Mouse (Mus musculus) urinary bladder, postnatal 36 days (tissue): ENCODE results near the gene Gabbr2.
A peak's percentile ranks its signal among the peaks of the same experiment; 100 is the strongest.
"Not testable (repeated sequence)": the region's sequence is repeated elsewhere in the genome, so short reads cannot be mapped to it uniquely, and the experiment has no call there.

Experiments used
- DNase-seq, 2 experiments: peaks; one replicate each; pipeline ENCODE4 v3.0.0; 2022; ENCODE audit warnings: low spot score in 2 of 2, mixed read lengths in 1 of 2

Gene Gabbr2

DNA sequence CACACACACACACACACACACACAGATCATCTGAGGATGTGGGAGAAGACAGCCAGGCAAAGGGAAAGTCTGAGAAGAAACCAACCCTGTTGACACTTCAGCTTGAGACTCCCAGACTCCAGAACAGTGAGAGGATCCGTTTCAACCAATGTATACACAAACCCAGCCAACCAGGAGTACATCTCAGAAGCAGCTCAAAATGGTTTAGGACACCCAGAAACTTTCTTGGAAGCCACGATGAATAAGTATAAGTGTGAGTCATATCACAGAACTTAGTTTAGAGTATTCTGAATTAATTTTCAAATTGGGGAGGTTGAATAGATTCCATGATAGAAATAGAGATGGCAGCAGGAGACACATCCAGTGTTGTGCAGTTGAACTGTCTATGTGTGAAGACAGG is 335.7 kb downstream of the Gabbr2 start:
- DNase-seq: no peak

DNA sequence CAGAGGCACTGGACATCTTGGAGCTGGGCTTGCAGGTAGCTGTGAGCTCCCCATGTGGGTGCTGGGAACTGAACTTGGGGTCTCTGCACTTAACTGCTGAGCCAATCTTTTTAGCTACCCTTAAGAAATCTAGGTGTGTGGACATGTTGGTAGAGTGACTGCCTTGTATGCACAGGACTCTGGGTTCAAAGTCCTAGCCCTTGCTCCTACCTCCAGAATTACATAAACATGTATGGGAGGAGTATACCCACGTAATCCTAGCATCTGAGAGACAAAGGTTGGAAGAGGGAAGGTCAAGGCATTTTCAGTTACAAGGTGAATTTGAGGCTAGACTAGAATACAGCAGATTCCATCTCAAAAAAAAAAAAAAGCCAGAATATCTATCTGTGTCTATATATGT is 336.4 kb downstream of the Gabbr2 start:
- no peak for DNase-seq

DNA sequence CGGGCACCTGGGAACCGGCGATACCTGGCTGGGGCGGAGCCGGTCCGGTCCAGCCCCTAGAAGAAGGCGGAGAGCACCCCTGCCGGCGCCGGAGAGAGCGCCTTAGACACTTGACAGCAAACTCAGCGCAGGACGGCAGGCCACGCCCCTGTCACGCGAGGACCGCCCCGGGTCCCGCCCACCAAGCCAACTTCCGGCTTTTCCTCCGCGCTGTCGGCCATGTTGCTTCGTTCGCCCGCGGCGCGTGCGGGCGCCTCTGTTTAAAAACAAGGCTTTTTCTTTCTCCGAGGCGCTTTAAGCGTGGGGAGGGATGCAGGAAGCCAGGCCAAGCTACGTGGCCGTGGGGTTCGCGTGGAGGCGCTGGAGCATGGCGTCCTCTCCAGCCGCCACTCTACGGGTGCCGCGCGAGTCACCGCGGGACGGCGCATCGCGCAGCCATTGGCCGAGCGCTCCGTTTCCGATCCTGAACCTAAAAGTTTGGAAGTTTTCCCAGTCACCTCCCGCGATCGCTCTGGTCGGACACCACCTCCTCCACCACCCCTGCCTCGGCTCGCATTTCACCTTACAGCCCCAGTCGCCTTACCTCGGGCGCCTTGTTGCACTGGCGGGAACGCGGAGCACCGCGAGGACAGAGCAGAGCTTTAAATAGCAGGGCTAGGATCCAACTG is 341.5 kb downstream of the Gabbr2 start, which contains the start of gene Tbc1d2:
TSS of gene Tbc1d2 (minus strand) at position 124 of the 668 bp plus-strand sequence.
- DNase-seq: peak; percentile 96

DNA sequence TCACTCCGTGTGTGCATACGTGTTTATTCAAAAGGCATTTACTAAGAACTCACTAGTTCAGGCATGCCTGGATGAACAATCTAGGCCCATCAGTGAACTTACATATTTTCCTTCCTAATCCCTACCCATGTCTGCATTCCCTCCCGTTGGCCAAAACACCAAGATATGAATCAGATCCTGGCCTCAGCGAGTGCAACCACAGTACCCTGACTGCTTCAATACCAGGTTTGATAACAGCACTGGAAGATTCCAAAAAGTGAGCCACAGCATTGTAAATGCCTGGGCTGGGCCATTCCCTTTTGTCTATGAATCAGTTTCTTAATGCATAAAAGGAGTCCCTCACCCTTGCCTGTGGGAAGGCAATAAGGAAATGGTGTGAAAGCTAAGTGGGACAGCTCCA is 342.5 kb downstream of the Gabbr2 start:
- no peak for DNase-seq

DNA sequence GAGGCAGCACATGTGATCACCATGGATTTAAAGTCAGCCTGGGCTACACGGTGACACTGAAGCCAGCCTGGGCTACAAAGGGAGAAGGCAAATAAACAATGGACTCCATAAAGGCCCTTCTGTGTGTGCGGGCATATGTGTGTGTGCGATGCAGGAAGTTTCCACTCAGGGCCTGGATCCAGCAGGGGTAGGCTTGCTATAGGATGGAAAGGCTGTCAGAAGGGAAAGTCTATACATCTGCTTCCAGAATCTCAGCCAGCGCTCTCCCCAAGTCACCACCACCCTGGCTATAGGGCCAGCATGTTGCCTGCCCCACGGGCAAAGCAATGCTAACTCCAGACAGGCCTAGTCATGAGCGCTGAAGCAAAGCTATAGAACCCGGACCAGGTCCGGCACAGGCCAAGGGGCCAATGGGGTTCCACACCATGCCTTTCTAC is 348.0 kb downstream of the Gabbr2 start:
- no peak for DNase-seq

DNA sequence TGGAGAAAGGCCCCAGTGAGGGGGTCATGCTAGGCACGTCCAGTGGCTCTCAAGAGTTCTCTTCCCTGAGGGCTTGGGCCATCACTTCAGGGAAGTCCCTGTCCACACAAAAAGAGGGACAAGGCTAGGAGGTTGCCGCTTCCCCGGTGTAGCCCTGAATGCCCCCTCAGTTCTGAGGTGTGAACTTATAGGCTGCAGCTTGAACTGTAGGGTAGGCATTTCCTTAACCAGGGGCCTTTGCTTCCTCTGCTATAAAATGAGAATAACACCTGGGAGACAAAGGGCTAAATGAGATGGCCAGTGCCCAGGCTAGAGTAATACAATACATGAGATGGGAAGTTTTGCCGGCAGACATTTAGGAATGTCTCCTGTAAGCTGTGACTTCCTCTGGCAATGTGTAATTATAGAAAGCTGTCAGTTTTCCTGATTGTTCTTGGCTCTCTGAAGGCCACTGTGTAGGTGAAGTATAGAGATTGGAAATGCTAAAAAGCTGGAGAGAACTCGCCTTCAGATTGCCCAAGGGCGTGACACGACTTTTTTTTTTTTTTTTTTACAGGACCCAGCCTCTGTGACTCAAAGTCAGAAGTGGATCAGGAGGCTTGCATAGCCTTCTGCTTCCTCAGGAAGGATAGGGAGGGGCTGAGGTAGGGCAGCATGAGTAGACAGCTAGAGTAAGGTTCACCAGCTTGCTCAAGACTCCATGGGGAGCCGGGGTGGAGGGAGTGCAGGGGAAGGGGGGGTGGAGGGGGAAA is 348.6 kb downstream of the Gabbr2 start:
- no peak for DNase-seq

DNA sequence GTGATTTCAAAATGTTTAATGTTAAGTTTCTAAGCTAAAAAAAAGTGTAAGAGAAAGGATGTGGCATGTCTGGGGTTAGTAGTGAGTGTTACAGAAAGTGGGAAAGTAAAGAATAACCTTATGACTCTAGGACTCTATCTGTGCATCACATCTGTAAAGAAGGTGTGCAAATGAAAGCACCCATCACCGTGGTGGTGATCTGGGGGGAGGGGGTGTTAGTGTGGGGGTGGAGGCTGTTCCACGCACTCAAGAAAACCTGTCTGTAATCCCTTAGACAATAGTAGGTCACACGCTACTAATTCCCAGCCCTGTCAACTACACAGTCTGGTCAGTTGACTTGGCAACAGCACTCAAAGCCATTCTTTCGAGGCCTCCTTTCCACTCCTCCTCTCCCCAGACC is 350.4 kb downstream of the Gabbr2 start:
- DNase-seq: no peak

DNA sequence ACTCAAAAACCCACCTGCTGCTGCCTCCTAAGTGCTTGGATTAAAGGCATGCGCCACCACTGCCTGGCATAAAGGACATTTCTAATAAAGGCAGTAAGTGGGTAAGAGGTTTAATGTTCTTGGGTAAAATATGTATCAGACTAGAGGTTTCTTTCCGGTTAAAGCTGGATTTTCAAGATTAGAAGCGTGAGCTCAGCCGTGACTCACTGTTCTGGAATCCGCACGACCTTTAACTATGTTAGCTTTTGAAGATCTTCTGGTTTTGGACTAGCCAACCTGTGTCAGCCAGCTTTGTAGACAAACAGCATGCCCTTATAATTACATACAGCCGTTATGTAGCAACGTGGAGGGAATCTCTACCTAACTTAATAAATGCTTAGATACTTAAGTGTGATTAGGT is 351.8 kb downstream of the Gabbr2 start:
- DNase-seq: peak; percentile 46 to 61

DNA sequence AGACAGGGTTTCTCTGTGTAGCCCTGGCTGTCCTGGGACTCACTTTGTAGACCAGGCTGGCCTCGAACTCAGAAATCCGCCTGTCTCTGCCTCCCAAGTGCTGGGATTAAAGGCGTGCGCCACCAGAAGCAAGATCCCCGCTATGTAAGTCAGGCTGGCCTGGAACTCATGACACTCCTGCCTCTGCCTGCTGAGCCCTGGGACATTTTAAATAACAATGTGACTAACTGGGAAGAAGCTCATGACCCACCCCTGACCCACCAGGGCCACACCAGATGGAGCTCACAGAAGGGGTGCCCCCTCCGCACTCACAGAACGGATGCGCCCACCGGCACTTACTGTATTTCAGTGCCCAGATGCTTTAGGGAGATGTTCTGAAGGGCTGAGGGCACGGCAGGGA is 354.4 kb downstream of the Gabbr2 start:
- DNase-seq: not testable (repeated sequence)

DNA sequence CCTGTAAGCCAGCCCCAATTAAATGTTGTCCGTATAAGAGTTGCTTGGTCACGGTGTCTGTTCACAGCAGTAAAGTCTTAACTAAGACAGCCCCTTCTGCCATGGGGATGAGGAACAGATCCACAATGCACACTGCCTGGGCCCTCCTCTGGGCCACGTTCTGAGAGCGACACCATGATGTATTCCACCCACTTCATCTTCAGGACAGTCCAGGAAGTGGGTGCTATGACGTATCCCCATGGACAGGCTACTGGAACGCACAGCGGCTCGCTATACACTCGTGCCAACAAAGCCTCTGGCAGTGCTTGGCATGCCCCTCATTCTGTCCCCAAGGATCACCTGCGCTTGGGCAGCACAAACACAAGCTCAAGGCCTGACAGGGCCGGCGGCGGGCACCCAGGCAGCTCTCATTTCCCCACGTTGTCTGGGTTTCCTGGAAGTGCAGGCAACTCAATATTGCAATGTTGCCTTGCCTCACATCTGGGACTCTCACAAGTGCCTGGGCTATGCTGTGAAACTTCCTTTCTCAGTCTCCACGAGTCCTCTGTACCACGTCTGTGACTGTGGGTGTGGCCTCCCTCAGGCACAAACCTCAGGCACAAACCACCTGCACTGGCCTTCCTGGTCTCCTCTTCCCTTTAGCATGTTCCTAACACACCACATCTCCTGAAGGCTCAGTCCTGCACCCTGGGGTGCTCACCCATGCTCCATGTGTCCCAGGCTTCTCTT is 355.8 kb downstream of the Gabbr2 start:
- DNase-seq: no peak

DNA sequence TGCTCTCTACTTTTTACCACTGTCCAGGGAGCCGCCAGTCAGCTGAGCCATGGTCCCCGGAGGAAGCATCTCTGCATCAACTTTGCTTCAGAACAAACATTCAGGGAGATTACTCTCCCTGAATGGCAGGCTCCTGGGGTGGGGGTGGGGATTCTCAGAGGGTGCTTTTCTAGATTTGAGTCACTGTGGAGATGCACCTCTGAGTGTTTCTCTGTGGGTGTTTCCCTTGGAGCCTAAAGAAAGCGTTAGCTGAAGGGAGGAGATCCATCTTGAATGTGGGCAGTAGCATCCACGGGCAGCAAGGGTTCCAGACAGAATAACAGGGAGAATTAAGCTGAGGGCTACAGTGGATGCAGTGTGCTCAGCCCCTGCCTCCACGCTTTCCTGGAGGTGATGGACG is 356.8 kb downstream of the Gabbr2 start:
- DNase-seq: no peak

DNA sequence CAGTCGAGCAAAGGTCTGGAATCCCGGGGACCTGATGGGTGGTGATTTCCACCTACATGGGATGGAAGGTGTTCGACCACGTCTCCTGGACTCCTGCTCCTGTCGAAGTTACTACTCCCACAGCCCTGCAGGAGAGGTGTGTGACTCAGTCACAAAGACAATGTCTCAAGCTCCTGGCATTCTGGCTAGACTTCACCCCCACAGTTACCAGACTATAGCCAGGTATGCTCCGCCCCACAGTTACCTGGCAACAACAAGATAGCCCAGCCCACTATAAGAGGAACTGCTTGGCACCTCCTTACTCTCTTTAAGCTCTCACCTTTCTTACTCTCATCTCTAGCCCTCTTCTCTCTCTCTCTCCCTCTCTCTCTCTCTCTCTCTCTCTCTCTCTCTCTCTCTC is 358.1 kb downstream of the Gabbr2 start:
- DNase-seq: not testable (repeated sequence)

DNA sequence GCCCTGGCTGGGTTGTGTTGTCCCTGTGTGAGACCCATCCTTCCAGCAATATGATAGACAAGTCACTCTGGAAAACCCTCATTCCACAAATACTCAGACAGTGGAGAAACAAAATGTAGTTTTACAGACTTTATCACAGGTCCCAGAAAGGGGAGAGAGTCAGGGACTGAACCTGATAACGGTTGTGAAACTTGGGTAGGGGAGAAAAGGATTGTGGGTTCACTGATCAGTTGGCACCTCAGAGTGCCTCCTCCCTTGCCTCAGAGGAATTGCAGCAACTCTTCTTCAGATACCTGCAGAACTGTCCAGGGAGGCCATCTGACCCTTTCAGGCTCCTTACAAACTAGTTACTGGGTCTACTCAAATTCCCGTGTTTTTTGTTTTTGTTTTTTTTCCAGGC is 359.2 kb downstream of the Gabbr2 start:
- no peak for DNase-seq

DNA sequence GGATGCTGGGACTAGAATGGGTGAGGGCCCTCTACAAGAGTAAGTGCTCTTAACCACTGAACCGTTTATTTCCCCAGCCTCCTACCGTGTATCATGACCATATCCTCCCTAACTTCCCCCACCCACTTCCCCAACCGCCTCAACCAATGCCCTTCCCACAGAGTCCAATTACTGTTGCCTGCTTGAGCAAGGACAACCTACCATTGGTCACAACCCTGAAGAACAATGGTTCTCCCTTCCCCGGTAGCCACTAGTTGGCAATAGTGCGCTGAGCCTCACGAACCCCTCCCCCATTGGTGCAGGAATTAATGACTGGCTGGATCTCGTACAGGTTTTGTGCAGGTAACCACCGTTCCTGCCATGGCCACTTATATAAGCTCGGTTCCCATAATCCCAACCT is 361.3 kb downstream of the Gabbr2 start:
- no peak for DNase-seq

DNA sequence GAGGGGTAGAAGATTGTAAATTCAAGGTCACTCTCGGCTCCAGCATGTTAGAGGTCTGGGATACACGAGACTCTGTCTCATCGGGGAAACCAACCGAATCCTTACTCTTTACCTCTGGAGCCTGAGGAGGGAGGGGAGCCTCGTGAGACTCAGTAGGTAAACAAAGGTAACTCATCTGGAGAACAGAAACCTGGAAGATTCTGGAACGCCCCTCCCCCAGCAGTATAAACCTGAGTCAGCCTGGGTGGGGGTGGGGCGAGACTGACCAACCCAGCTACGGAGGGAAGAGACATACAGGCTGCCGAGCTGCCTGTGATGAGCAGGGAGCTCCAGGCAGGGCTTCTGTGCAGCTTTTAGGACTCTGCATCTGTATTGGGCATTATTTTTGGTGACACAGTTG is 362.8 kb downstream of the Gabbr2 start:
- no peak for DNase-seq

DNA sequence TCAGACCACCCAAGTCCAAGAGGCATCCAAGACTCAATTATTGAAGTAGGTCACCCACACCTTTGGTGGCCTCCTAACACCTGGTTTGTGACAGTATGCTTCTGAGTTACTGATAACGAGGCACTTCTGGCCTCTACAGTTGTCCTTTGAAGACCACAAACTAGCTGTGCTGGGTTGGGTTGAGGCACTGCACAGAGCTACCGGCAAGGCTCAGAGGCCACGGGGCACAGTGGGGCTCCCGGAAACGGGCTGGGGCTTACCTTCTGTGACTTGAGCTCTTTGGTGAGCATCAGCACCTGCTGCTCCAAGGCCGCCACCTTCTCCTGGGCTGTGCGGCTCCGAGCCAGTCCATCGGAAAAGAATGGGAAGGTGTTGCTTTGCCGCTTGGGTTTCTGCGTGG is 363.6 kb downstream of the Gabbr2 start:
- no peak for DNase-seq

DNA sequence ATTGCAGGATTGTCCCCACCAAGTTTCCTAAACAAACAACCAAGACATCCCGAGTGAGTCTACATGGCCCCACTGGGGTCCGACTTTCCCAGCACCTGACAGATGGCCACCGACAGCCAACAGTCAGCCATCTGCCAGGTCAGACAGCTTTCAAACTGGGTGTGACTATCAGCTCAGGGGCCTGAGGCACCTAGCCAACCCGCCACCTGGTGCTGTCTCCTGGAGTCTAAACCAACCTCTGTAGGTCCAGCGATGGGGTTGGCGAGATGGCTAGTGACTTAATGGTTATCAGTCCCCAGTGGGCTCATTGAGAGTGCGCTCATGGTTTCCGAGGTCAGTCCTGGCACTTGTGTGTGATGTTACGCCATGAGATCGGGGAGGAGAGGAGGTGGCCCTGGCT is 366.6 kb downstream of the Gabbr2 start:
- no peak for DNase-seq

DNA sequence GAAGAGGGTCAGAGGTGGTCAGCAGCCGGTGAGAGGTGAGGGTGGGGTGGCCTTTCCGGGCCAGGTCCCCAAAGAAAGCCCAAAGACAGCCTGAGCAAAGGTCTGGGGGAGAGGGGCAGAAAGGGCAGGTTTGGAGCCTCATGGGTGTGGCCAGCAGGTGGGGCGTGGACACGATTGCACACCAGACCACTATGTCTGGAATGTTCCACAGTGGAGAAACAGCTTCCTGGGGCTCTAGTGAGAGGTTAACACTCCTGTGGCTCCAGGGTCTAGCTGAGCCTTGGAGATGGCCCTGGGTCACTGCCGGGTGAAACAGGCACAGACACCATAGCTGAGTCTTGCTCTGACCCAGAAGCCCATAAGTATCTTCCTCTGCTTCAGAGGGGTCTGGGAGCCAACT is 368.7 kb downstream of the Gabbr2 start:
- no peak for DNase-seq

DNA sequence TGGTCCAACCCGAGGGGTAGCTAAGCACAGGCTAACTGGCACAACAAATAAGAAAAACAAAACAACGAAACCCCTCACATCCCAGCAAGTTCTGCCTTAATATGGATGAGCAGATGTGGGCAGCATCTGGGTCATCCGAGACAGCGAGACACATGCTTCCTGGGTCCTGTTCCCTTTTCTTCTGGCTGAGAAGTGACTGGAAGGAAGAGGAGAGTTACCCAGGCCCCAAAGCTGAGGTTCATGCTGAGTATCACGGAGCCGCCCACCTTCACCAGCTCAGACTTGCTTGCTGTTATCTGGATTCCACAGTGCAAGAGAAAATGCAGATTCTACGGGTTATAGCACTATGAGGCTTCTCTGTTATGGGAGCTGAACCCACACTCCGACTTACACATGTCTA is 370.7 kb downstream of the Gabbr2 start:
- no peak for DNase-seq

DNA sequence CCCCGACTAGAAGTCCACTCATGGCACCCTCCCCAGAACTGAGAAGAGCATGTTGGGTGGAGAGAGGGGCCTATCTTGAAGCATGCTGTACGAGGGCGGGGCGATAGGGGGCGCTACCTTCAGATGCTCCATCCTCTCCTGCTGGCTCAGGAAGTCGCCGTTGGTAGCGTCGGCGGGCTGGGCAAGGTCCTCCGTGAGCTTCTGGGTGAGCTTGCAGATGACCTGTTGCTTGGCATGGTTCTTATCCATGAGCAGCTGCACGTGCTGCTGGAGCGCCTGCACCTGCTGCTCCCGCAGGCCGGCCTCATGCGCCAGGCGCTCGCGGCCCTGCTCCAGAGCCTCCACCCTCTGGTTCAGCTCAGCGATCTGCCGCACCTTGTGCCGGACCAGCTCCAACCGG is 371.3 kb downstream of the Gabbr2 start:
- no peak for DNase-seq

DNA sequence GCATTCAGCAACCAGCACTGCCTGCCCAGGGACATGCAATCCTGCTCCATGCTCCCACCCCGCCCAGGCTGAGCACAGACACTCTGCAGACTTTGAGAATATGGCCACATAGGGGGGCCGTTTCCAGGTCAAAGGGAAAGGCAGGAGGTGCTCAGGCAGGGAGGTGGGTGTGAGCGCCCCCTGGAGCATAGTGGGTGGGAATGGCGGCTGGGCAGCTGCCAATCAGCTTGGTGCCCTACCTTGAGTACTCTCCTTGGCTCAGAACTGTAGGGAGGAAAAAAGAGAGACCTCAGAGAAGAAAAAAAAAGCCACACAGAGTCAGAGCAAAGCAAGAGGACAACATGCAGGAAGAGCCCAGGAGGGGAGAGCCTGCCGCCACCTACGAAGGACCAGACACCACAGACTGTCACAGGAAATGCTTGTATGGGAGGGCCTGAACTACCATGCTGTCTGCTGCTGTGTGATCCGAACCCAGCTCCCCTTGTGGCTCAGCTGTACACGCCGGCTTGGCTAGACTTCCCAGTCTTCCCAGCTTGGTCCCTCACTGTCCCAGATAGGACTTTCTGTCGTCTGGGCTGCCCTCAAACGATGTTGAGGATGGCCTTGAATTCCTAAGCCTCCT is 373.4 kb downstream of the Gabbr2 start:
- DNase-seq: no peak

DNA sequence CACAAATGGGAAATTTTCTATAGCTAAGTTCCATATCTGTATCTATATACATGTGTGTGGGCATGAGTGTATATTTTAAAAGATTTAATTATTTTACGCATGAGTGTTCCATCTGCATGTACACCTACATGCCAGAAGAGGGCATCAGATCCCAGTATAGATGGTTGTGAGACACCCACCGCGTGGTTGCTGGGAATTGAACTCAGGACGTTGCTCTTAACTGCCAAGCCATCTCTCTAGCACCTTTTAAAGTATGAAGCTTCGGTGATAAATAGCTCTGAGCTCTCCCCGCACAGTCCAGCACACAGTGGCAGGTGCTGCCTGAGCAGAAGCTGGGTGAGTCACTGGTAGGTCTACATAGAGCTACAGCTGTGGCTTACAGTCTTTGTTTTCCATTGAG is 374.3 kb downstream of the Gabbr2 start:
- DNase-seq: no peak
